Mouse (Mus musculus) kidney, postnatal 10 days (tissue): Measurements from ENCODE around the gene Crybb2.
"Not testable (repeated sequence)": the region's sequence is repeated elsewhere in the genome, so short reads cannot be mapped to it uniquely, and the experiment has no call there.

Experiments used
- DNase-seq: peaks from one replicate; pipeline ENCODE4 v3.0.0; 2021; ENCODE audit warnings: mixed read lengths

Gene Crybb2

DNA sequence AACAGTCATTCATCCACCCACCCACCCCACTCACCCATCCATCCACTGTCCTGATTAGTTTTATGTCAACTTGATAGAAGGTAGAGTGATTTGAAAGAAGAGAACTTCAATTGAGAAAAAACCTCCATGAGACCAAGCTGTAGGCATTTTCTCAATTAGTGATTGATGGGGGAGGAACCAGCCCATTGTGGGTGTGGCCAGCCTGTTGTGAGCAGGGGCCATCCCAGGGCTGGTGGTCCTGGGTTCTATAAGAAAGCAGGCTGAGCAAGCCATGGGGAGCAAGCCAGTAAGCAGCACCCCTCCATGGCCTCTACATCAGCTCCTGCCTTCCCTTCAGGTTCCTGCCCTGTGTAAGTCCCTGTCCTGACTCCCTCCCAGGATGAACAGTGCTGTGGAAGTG lies at the start of gene Crybb2:
TSS of gene Crybb2 (minus strand) at position 101 of the 400 bp plus-strand sequence.
- DNase-seq = no peak

DNA sequence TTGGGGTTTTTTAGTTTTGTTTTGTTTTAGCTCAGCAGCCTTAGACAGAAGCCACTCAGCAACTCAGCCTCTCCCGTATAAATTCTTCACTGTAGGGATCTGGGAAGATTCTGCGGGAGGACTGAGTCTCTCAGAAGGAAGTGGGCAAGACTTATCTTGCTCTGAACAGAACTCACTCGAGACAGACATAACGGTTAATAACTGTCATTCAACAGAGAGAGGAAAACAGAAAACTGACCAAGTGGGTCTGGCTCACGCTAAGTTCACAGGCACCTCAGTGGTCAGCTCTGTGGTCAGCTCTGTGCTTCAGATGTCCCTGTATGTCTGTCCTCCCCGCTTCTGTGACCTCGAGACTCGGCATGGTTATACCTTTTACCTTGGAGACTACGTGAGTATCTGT lies 49.4 kb upstream of the Crybb2 start:
- no peak for DNase-seq

DNA sequence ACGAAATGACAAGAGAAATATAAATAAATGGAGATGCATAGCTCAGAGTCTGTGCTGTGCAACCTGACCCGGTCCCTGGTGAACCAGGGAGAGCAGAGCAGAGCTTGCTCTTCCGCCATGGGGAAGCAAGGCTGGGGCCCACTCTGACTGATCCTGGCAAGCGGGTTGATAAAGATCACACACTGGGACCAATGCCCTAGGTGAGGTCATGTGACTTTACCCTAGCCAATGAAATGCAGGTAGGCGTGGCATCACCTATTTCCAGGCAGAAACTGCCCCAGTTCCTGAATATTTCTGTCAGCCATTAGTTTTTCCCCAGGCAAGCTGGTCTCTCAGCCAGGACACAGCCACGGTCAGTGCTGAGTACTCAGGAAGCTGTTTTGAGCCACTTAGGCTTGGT lies 48.8 kb upstream of the Crybb2 start:
- no peak for DNase-seq

DNA sequence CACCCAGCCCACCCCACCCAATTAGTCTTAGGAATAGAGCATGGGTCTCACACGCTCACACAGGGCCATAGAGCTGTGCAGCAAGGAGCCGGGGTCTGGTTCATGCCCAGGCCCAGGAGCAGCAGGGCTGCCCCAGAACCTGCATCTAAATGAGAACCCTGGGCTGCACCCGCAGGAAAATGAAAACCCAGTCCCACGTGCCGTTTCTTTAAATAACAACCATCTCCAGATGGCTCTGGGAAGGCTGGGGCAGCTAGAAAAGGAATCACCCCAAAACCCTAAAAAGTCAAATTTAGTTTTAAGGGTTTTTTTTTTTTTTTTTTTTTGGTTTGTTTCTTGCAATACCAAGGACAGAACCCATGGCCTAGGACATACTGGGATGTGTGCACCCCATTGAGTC lies 47.4 kb upstream of the Crybb2 start:
- DNase-seq = no peak

DNA sequence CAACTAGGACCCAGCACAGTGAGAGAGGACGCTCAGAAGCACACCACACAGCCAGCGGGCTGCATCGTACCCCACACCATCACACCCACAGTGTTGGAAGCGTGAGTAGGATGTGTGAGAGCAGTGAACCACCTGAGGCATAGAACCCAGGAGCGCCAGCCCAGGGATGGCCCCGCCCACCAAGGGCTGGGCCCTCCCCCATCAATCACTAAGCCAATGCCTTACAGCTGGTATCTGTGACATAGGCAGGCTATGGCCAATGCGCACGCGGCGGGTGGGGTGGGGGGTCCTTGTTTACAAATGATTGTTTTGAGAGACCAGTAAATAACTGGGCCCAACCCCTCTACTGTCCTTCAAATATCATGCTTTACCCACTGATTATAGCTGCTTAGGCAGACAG lies 46.0 kb upstream of the Crybb2 start:
- no peak for DNase-seq

DNA sequence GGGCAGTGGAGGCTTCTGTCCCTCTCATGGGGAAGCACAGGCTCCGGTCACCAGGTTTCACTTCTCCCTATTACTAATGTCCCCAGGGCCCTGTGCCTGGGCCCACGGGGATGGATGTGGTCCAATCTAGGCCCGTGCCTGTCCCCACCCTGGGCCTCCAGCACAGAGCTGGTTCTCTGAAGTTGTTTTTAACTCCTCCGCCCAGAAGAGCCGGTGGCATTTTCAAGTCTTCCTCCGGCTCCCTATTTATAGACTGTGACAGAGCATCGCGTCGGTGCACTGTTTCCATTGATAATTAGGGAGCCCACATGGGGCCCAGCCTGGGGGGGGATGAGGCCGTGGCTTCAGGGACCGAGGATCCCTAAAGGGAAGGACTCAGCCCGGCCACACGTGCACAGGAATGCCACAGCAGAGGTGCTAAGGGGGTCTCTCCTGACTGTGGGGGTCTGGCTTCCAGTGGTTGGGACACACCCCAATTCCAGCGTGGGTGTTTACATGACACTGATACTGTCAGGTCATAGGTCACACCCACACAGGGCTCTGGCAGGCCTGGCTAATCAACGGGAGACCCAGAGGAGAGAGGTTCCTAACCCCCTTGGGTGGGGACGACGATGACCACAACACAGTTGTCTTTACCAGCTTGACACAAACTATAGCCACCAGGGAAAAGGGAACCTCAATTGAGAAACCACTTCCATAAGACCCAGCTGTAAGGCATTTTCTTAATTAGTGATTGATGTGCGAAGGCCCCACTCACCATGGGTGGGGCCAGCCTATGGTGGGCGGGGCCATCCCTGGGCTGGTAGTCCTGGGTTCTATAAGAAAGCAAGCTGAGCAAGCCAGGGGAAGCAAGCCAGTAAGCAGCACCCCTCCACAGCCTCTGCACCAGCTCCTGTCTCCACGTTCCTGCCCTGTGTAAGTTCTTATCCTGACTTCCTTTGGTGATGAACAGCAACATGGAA lies 44.6 kb upstream of the Crybb2 start:
- no peak for DNase-seq

DNA sequence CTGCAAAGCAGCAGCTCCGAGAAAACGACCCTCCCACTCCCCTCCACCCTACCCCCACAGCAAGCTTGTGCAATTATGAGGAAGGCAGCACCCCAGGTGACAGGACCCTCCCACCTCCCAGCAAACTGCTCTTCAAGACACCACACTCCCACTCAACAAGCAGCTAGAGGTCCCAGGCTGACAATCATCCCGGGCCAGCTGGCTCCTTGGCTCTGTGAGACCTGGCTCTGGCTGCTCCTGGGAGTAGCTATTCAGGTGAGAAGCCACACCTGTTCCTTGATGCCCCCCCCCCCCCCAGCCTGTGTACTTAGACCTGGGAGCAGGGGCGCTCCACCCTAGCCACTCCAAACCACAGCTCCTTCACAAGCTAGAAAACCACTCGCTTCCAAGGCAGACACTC lies 43.2 kb upstream of the Crybb2 start:
- DNase-seq = no peak

DNA sequence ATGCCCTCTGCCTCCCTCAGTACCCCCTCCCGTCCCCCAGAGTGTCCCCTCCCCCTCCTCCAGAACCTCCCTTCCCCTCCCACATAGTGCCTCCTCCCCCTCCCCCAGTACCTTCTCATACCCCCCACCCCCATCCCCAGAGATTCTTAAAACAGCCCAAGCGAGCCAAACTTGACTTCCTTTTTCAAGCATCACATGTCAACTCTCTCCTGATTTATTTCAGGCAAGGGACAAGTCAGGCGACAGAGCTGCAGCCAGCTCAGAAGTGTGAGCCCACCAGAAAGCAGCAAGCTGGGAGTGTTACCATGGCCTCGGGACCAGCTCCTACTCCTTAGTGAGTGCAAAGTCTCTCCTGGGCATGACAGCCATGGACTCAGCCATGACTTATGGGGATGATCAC lies 41.4 kb upstream of the Crybb2 start:
- DNase-seq = no peak

DNA sequence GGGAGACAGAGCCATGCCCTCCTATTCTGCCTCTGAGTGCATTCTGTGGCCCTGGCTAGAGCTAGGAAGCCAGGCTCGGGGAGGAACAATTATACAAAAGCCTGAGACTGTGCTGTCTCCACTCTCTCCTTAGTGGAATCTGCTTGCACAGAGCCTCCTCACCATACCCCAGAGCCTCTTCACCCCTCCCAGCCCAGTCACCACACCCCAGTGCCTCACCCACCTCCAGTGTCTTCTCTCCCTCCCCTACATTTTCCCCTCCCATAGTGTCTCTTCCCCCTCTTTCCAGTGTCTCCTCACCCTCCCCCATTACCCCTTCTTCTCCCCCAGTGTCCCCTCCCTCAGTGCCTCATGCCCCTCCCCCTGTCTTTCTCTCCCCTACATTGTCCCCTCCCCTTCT lies 41.0 kb upstream of the Crybb2 start:
- DNase-seq = no peak

DNA sequence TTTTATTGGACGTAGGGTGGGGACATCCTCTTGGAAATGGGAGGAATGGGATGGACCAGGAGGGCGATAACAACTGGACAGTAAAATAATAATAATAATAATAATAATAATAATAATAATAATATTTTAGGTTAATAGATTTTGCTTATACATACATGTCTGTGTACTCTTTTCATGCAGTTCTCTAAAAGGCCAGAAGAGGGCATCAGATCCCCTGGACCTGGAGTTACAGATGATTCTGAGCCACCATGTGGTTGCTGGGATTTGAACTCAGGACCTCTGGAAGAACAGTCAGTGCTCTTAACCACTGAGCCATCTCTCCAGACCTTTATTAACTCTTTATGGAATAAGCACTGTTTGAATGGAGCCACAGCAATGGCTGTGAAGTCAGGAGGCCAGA lies 39.7 kb upstream of the Crybb2 start:
- not testable (repeated sequence) for DNase-seq

DNA sequence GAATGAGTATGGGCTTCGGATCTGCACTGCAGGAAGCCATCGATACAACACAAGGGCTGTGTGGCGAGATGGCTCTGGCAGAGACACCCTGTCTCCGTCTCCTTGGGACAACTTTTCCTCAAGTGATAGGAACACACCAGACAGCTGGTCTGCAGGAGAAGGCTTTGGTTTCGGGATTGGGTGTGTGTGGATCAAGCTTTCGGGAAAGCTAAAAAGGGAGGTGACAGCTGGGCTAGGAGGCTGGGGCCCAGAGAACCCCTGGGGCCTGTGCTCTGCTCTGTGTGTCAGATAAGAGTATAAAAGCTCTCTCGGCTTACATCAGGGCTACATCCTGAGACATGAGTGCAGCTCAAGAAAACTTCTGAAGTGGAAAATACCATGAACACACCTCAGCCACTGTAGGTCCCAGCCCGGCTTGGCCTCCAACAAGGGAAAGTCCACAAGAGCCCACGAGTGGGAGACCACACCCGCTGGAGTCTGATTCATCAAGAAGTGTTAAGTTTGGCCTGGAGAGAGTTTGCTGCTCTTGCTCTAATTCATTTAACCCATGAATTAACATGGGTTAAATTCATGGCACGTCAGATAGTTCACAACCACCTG lies 38.3 kb upstream of the Crybb2 start:
- DNase-seq = no peak

DNA sequence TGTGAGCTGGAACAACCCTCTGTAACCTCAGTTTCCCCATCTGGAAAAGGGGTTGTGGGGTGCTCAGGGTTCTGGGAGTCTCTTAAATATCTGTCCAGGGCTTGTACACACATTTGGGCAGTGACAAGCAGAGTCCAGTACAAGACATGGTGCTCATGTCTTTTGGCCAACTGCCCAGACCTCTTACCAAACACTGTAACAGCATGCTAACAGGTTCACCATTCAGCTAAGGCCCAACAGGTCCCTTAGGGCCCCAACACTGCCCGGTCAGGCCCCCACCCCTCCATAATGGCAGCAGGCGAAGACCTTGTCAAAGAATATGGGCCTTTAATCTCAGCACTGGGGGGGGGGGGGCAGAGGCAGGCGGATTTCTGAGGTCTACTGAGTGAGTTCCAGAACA lies 37.8 kb upstream of the Crybb2 start:
- no peak for DNase-seq

DNA sequence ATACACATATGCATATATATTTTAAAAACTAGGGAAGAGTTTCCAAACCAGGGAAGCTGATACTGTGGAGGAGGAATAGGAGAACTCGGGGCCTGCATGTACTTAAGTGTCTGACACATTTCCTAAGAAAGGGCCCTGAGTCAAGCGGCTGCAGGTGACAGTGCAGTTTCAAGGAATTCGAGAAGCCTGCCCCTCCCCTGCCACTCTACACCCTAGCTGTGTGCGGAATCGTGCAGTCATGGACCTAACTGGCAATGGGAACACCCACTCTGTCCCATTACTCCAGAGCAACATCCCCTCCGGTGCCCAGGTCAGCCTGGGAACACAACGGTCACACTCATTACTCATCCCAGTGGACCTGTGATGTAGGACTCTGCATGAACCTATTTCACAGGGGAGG lies 36.7 kb upstream of the Crybb2 start:
- DNase-seq = no peak

DNA sequence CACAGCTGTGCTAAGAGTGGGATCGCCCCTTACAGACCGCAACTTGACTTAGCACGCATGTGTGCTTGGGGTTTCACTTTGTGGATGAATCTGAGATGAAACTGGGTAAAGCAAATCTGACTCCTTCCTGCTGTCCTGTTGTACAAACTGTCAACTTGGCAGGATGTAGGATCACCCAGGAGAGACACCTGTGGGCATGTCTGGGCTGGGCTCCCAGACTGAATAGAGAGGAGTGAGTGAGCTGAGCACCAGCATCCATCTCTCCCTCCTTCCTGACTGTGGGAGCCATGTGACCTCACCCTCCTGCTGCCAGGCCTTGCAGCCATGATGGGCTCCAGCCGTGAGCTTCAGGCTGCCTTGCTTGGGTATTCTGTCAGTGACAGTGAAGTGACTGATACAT lies 35.6 kb upstream of the Crybb2 start:
- no peak for DNase-seq

DNA sequence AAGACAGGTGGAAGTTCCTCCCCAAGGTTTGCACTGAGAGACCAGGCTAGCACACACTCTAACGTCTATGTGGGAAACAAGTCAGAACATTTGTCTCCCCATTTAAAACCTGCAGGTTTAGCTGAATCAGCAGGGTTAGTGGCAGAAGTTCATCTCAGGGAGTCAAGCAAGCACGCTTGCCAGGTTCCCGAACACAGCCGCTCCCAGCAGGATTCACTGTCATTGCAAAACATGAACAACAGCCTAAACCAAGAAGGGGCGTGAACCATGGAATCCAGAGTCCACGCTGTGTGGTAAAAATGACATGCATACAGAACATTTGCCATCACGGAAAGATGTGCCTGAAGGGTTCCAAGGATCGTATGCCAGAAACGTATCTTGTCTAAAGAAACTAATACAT lies 35.1 kb upstream of the Crybb2 start:
- DNase-seq = no peak

DNA sequence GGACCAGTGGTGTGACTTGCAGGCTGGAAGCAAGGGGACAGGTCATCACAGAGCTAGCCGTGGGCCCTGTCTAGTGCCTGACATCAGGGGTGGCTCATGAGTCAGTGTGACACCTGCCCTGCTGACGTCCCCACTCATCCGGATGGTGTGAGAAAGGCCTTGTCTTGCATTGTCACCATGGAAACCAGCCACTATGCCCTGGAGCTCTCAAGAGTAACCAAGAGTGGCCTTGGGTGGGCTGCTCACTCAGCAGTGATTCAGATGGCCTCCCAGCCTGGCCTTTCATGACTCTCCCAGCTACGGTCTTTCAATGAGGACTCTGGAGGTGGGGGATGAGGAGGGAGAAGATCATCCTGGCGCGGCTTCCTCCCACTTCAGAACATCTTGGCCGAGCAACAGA lies 32.5 kb upstream of the Crybb2 start:
- DNase-seq = no peak

DNA sequence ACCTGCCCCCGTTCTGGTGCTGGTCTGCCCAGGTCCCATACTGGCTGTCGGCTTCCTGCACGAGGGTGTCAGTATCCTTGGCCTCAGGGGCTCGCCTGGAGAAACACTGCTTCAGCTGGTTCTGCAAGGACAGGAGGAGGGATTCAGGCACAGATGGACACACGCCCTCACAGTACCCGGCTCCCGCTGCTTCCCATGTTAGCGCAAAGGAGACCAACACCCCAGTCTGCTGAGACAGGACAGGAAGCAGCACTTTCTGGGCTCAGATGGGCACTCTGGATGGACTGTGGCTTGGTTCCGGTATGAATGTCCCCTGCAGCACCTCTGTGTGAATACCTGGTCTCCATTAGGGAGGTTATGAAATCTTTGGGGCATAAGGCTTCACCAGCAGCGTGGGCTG lies 31.5 kb upstream of the Crybb2 start:
- DNase-seq = no peak

DNA sequence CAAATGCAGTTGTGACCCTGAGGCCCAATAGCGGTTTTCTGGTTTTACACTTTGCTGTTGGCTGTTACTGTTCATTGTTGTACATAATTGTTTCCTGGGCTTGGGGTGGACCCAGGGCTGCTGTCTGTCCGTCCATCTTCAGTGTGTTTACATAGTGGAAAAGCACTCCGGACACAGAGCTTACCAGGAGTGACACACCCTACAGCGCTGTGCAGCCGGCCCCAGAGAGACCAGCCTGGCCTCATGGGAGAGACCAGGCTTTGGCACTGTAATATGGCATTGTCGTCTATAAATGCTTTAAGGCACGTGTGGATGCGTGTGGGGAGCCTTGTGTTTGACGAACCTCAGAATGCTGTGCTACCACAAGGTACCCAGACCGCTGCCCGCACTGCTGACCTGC lies 30.5 kb upstream of the Crybb2 start:
- no peak for DNase-seq

DNA sequence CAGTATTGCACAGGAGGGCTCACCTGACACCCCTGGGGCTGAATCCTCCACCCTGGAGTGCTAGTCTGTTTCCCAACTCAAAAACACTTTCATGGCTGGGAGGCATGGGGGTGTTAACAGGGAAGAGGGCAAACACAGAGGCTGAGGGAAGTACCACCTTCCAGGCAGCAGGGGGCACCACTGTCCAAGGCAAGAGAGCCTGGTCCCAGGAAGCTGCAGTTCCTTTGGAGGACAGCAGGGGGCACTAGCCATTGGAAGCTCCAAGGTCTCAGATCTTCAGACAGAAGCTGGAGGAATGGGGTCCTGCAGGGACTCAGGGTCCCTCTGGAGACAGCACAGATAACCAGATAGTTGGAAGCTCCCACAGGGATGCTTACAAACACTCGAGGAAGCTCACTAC lies 29.6 kb upstream of the Crybb2 start:
- peak; percentile 95 for DNase-seq

DNA sequence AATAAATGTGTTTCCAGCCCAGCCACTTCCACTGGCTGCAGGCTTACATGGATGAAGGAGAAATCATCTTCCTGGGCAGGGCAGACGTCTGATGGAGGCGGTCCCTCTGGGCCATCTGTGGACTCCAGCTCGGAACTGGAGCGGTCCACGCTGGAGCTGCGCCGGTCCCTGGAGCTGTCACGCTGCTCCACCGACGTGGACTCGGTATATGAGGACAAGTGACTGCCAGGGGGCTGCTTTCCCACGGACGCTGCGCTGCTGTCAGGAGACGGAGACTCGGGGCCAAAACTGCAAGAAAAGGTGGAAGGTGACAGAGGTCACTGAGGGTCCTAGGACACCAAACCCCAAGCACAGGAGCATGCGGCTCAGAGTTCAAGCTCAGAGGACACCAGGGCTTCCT lies 27.6 kb upstream of the Crybb2 start:
- DNase-seq = no peak

DNA sequence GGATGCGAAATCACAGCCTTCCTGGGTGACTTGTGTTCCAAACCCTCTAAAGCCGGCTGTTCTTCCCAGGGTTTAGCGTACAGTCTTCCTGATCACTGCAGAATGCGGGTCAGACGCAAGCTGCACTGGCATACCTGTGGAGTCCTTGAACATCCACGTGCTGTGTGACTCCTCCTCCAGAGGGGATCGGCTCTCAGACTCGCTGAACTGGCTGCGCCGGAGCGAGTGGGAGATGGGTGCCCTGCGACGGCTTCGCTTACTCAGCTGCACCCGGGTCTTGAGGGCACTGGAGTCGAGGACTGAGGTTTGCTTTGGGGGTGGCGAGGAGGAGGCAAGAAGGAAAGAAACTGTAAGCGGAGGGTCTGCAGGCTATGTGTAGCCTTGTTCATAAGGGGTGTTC lies 25.5 kb upstream of the Crybb2 start:
- no peak for DNase-seq

DNA sequence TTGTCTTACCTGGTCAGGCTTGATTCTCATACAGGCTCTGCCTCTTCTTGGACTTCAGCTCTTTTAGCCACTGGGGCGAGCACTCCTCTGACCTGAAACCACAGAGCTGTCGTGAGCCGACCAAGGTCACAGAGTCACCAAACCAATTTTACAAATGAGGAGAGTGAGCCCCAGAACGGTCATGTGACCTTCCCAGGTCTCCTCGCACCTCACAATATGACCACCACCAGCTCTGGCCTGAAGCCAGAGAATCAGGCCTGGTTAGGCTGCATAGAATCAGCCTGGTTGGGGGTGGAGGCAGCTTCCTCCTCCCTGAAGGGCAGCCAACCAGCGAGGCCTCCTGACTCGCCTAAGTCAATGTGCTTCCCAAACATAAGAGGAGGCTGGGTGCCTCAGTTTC lies 22.5 kb upstream of the Crybb2 start:
- DNase-seq = peak; percentile 45

DNA sequence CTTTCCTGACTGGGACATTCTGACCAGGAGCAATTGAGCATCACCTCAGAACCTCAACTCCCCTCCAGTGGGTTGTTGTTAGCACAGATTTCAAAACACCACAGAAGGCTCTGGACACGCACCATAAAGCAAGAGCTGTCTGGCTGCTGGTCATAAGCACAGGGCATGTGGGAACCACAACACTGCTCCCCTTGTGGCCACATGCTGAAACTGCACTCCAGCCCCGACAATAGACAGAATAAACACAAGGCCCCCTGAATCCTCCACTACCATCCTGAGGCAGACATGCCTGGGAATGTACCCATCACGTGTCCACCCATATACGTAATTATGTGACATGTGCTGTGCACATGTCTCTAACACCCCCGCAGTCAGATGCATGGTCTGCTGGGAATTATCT lies 21.2 kb upstream of the Crybb2 start:
- DNase-seq = peak; percentile 83

DNA sequence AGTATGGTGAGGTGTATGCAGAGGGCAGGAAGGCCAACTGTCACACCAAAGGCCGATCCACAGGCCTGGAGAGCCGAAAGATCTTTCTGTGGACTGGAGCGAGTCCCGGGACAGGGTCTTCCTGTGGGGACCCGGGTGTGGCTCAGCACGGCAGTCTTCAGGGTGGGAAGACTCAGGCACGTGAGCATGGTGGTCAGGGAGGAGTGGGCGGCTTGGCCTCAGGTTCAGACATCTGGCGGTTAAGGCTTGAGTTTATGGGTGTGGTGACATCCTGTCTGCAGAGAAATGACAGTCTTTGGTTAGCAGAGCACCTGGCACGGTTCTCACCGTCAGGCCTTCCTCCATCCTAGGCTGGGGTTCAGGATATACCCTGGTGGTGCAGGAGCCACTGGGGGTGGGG lies 20.8 kb upstream of the Crybb2 start:
- no peak for DNase-seq
